Mouse (Mus musculus) heart, embryonic 14.5 days (tissue): ENCODE results near the gene Pir. TPM values are rescaled to one million over a fixed set of nuclear protein-coding genes. Genes with fewer than 3 reads are reported as not detected.

Experiments used
- ATAC-seq: fragments of 200-750 bp; cut with Nextera tagmentation; 2 replicates; pipeline ENCODE4 v1.8.0; 2017; ENCODE audit warnings: low read depth, moderate TSS enrichment; ENCODE audit not compliant: insufficient number of reproducible peaks, insufficient read depth, low FRiP score
- H3K27ac ChIP-seq, 2 experiments: fragments of 200-500 bp in 1 of 2; fragments of 300-500 bp in 1 of 2; sonication (generic) in 1 of 2; replicated peaks in 1 of 2; 2 replicates each; pipeline ENCODE4 v1.5.1; 2012 to 2014; ENCODE audit warnings: low read depth in 2 of 2, low read length in 2 of 2, control low read depth in 1 of 2, mild to moderate bottlenecking in 1 of 2, mixed read lengths in 1 of 2; ENCODE audit not compliant: control insufficient read depth in 1 of 2, insufficient read depth in 1 of 2
- H3K27me3 ChIP-seq: fragments of 300-500 bp; sonication (generic); 2 replicates; pipeline ENCODE4 v1.6.1; 2014; ENCODE audit warnings: mild to moderate bottlenecking, low read length, control low read depth; ENCODE audit not compliant: control insufficient read depth, insufficient read depth
- H3K36me3 ChIP-seq: fragments of 300-500 bp; sonication (generic); 2 replicates; pipeline ENCODE4 v1.6.1; 2014; ENCODE audit warnings: mild to moderate bottlenecking, control low read depth, low read length, mixed read lengths; ENCODE audit not compliant: control insufficient read depth, insufficient read depth
- H3K4me1 ChIP-seq, 2 experiments: fragments of 200-500 bp in 1 of 2; fragments of 300-500 bp in 1 of 2; sonication (generic) in 1 of 2; 2 replicates each; pipeline ENCODE4 v1.6.1; 2012 to 2014; ENCODE audit warnings: low read length in 2 of 2, control low read depth in 1 of 2, mixed read lengths in 1 of 2; ENCODE audit not compliant: control insufficient read depth in 2 of 2, insufficient read depth in 2 of 2
- H3K4me2 ChIP-seq: fragments of 300-500 bp; sonication (generic); 2 replicates; pipeline ENCODE4 v1.6.1; 2014; ENCODE audit warnings: mild to moderate bottlenecking, low read length
- H3K4me3 ChIP-seq, 2 experiments: fragments of 200-500 bp in 1 of 2; fragments of 300-500 bp in 1 of 2; sonication (generic) in 1 of 2; 2 replicates each; pipeline ENCODE4 v1.5.1; 2012 to 2014; ENCODE audit warnings: low read length in 2 of 2, mild to moderate bottlenecking in 2 of 2, control low read depth in 1 of 2, low read depth in 1 of 2, moderate library complexity in 1 of 2; ENCODE audit not compliant: control insufficient read depth in 1 of 2, insufficient read depth in 1 of 2
- H3K9ac ChIP-seq: fragments of 300-500 bp; sonication (generic); 2 replicates; pipeline ENCODE4 v1.6.1; 2014; ENCODE audit warnings: mild to moderate bottlenecking, low read length
- H3K9me3 ChIP-seq: fragments of 300-500 bp; sonication (generic); 2 replicates; pipeline ENCODE4 v1.6.1; 2016; ENCODE audit warnings: low read length, control low read depth; ENCODE audit not compliant: control insufficient read depth
- WGBS: fragments of 180-500 bp; shearing (Covaris S2); extraction: QIAGEN DNeasy Blood & Tissue Kit; methylation state at CpG from one replicate; pipeline ENCODE4 v1.1.7; 2014; 5-methylcytosine and 5-hydroxymethylcytosine counted together
- polyA plus RNA-seq: library from polyadenylated mRNA; unstranded; fragments of >200 nt; fragmentation: Nextera tagmentation; extraction: Ambion mirVana; gene quantifications from 2 replicates; pipeline ENCODE4 v1.2.1, GENCODE M21; 2014

Pir gene
- polyA plus RNA-seq, 1 experiment from 2014 or later, result 8.0 TPM

DNA sequence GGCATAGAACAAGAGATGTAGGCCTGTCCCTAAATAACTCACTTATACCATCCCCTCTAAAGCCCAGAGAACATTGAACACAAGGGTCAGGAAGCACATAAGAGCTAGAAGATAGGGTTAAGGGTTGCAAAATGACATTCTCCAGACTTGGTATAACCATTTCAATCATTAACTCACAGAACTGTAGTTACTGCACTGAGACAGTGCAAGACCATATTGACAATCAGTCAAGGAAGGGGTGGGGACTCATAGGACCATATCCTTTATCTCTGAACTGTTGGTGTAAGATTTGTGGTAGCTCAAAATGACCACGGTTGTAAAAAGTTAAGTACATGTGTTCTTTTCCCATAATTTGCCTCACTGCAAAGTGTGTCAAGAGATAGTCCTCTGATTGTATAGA, 141.4 kb downstream of the Pir start:
- no peaks in the 10 kb centered on the region for H3K4me1 ChIP-seq
- H3K9ac ChIP-seq, result no peak overlapping the region
- no peak for ATAC-seq
- H3K36me3 ChIP-seq, result no peaks in the 10 kb centered on the region
- no peak overlapping the region for H3K4me3 ChIP-seq
- no peaks in the 10 kb centered on the region for H3K9me3 ChIP-seq
- WGBS, result 64% methylated on average over 1 of the region's 1 CpGs
- H3K4me2 ChIP-seq, result no peak overlapping the region
- no peaks in the 10 kb centered on the region for H3K27me3 ChIP-seq
- no peak overlapping the region for H3K27ac ChIP-seq

DNA sequence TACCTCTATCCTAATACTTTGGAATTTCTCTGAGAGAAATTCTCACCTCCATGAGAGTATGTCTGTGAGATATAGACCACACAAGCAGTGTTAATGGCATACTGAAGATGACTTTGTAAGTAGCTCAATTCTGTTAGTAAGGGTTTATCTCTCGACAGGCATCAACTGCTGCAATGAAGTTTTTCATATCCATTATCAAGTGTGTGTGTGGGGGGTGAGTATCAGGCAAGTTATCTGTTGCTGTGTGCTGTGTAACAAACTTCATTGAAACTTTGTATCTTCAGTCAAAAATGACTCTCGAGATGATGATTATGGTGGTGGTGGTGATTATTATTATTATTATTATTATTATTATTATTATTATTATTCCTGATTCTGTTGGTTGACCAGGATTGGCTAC, 147.6 kb downstream of the Pir start:
- Histone ChIP-seq H3K4me3 (no peak overlapping the region), H3K36me3 (no peaks in the 10 kb centered on the region), H3K27ac (no peak overlapping the region), H3K4me2 (no peak overlapping the region), H3K27me3 (no peaks in the 10 kb centered on the region), H3K9me3 (no peaks in the 10 kb centered on the region), H3K4me1 (peaks cover 0 to 6% of the 10 kb centered on the region in 2 experiments; a peak in 1 of 4 replicates), H3K9ac (no peak overlapping the region)
- whole genome bisulfite sequencing, result 70% methylated on average over 2 of the region's 2 CpGs
- no peak for ATAC-seq

DNA sequence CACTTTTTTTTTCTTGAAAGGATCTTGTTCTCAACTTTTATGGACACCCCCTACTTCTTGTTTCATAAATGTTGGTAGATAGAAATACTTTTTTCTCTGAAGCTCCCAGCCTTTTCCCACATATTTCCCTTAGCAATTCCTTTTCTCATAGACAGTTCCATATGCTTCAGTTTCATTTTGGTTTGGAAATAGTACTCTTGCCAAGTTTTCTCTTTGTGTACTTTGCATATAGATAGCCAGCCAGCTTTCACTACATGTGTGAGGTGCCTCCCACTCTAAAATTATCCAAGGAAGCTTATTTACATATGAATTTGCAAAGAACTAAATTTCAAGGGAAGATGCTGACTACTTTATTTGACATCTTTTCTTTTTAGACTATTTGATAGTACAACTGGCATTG, 148.8 kb downstream of the Pir start:
- no peak overlapping the region for H3K9ac ChIP-seq
- no peak overlapping the region for H3K27ac ChIP-seq
- no peak for ATAC-seq
- peaks cover 0 to 6% of the 10 kb centered on the region in 2 experiments; a peak in 1 of 4 replicates for H3K4me1 ChIP-seq
- H3K9me3 ChIP-seq, result no peaks in the 10 kb centered on the region
- no peak overlapping the region for H3K4me3 ChIP-seq
- no peak overlapping the region for H3K4me2 ChIP-seq
- no peaks in the 10 kb centered on the region for H3K27me3 ChIP-seq
- peaks cover 7% of the 10 kb centered on the region for H3K36me3 ChIP-seq

DNA sequence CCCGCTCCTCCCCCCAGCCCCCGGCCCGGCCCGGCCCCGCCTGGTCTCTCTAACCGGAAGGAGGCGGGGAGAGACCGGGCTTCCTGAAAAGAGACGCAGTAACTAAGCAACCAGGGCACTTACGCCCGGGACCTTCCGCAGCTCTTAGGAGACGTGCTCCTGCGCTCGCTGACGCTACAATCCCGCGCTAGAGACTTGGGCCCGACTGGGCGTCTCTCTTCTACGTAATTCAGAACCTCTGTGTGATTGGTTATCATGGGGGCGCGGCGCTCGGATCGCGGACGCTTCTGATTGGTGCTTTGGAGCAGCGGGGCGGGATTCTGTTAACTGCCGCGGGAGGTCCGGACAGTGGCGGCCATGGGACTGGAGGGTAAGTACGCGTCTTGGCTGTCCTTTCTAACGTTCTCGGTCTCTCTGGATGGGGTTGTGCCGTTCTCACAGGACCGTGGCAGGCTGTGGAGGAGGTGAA, 150.3 kb downstream of the Pir start, which contains the start of gene Piga:
TSS of gene Piga (plus strand) at position 317 of the 469 bp plus-strand sequence.
- peaks cover 20% of the 10 kb centered on the region for H3K36me3 ChIP-seq
- H3K4me3 ChIP-seq, result peak within 1 kb of the TSS; percentile 50 to 89
- no peaks in the 10 kb centered on the region for H3K9me3 ChIP-seq
- H3K4me1 ChIP-seq, result peaks cover 0 to 6% of the 10 kb centered on the region in 2 experiments; a peak in 1 of 4 replicates
- H3K27ac ChIP-seq, result peak within 1 kb of the TSS; percentile 66 to 89
- H3K9ac ChIP-seq, result peak within 1 kb of the TSS; percentile 76
- 16% methylated on average over 40 of the region's 40 CpGs for WGBS
- peak; percentile 98 for ATAC-seq
- peak within 1 kb of the TSS; percentile 68 for H3K4me2 ChIP-seq
- H3K27me3 ChIP-seq, result no peaks in the 10 kb centered on the region

DNA sequence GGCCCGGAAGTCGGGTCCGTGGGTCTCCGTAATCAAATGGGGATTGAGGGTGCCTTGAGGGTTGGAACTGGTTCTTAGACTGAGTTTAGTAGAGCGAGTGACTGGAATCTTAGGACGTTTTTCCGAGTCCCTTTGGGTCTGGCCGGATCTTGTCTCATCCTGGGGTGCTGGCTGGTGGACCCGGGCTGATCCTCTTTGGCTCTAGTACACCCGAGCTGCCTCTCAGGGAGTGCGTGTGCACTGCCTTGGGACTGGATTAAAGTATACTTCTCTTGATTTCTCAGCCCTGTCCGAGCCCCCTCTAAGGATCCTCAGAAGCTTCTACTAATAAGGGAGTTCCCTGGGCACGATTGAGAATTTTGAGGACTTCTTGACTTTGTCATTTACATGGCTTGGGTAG, 150.8 kb downstream of the Pir start:
- Histone ChIP-seq H3K27ac (peak overlapping the region; percentile 66 to 89), H3K27me3 (no peaks in the 10 kb centered on the region), H3K4me2 (peak overlapping the region; percentile 68), H3K9ac (peak overlapping the region; percentile 76), H3K4me1 (peaks cover 0 to 6% of the 10 kb centered on the region in 2 experiments; a peak in 1 of 4 replicates), H3K9me3 (no peaks in the 10 kb centered on the region), H3K4me3 (peak overlapping the region; percentile 50 to 89), H3K36me3 (peaks cover 21% of the 10 kb centered on the region)
- WGBS, result 20% methylated on average over 13 of the region's 13 CpGs
- ATAC-seq, result peak; percentile 9; the same call in 1 of the 2 replicates

DNA sequence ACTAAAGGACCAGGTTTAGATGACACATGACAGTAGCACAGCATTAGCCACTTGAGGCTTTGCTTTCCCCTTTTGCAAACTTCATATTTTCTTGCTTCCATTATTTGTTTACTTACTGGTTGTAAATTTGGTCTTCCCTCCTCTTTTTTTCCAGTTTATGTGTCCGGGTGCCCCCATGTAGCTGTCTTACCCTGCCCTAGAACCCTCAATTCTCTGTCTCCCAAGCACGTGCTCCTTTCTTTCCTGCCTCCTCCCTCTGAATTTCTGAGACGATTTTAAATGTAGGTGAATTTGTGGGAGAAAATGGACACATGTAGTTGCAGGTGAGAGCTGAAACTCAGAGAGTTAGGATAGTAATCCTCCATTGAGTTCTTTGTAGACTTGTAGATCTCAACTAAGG, 151.3 kb downstream of the Pir start:
- H3K4me3 ChIP-seq, result peak overlapping the region in 1 of 2 experiments; percentile 50; a peak in 2 of 4 replicates
- H3K27me3 ChIP-seq, result no peaks in the 10 kb centered on the region
- H3K27ac ChIP-seq, result no peak overlapping the region
- H3K9me3 ChIP-seq, result no peaks in the 10 kb centered on the region
- H3K9ac ChIP-seq, result peak overlapping the region; percentile 76
- peak overlapping the region; percentile 68 for H3K4me2 ChIP-seq
- H3K36me3 ChIP-seq, result peaks cover 21% of the 10 kb centered on the region
- ATAC-seq, result no peak
- WGBS, result 41% methylated on average over 3 of the region's 3 CpGs
- H3K4me1 ChIP-seq, result peaks cover 0 to 6% of the 10 kb centered on the region in 2 experiments; a peak in 1 of 4 replicates

Other genes with a start within 250 kb of the Pir start
- gene Car5b, start 241.4 kb upstream of the Pir start, polyA plus RNA-seq, result 0.15 and 0.35 TPM in 2 replicates
- 17.4 and 18.7 TPM in 2 replicates for gene Siah1b, start 192.9 kb upstream of the Pir start, polyA plus RNA-seq
- gene Cltrn, start 180.5 kb upstream of the Pir start, polyA plus RNA-seq, result not detected in 2 replicates
- 0.09 TPM in 1 of 2 replicates, not detected in the other for gene Ace2, start 130.0 kb upstream of the Pir start, polyA plus RNA-seq
- 7.2 and 9.1 TPM in 2 replicates for gene Bmx, start 11.2 kb upstream of the Pir start, polyA plus RNA-seq
- 4.1 and 4.5 TPM in 2 replicates for gene Vegfd, start 104.0 kb downstream of the Pir start, polyA plus RNA-seq
- gene Piga, start 150.4 kb downstream of the Pir start, polyA plus RNA-seq, result 7.9 and 8.1 TPM in 2 replicates
- gene Asb11, start 167.6 kb downstream of the Pir start, polyA plus RNA-seq, result 45.4 and 50.1 TPM in 2 replicates
- not detected in 2 replicates for gene Asb9, start 237.0 kb downstream of the Pir start, polyA plus RNA-seq